ENCODE assay signal across 28 mouse cellular contexts in genomic region chr11:110061032-110061431, GRCm38 (mm10). TPM values are rescaled to one million over a fixed set of nuclear protein-coding genes. Genes with fewer than 3 reads are reported as not detected.
DNase-seq lines count a peak whose midpoint lies in the region; ATAC-seq lines count a peak whose summit lies in the region.
"Had no signal": no experiment of that assay in that cellular context is flagged by ENCODE, and none has a peak within 500 bp of the region (broad histone marks: within the 10 kb centered on the region; RNA-seq: fewer than 3 reads in every experiment).

No protein-coding gene starts in this region.

- H3K36me3 ChIP-seq in embryonic facial prominence, embryonic 14.5 days (ENCODE audit: control insufficient read depth, insufficient read depth, low read length): no peaks in the 10 kb centered on the region
- no peaks in the 10 kb centered on the region for H3K36me3 ChIP-seq in embryonic facial prominence, embryonic 10.5 days (replicated peaks)
- H3K36me3 ChIP-seq in heart, embryonic 10.5 days: no peaks in the 10 kb centered on the region
- H3K36me3 ChIP-seq: G1E; limb, embryonic 13.5 days had no signal

- no peak overlapping the region for H3K4me3 ChIP-seq in embryonic facial prominence, embryonic 14.5 days (ENCODE audit: low read depth, low read length)
- H3K4me3 ChIP-seq in embryonic facial prominence, embryonic 10.5 days: no peak overlapping the region
- no peak overlapping the region for H3K4me3 ChIP-seq in heart, embryonic 10.5 days
- H3K4me3 ChIP-seq: erythroblast, embryonic 14.5 days; forebrain, embryonic 13.5 days; limb, embryonic 13.5 days; megakaryocyte, embryonic 14.5 days had no signal

- intact Hi-C loops in heart, postnatal 10 days (cut with DNase I): no loop called here
- intact Hi-C loops in heart, postnatal 14 days (cut with DNase I): no loop called here

- no peaks in the 10 kb centered on the region for H3K27me3 ChIP-seq in embryonic facial prominence, embryonic 14.5 days (replicated peaks; ENCODE audit: control insufficient read depth, insufficient read depth, low read length)
- no peaks in the 10 kb centered on the region for H3K27me3 ChIP-seq in embryonic facial prominence, embryonic 10.5 days (replicated peaks; ENCODE audit: low read depth, poor library complexity, severe bottlenecking)
- H3K27me3 ChIP-seq in heart, embryonic 10.5 days (ENCODE audit: insufficient read depth, poor library complexity, severe bottlenecking): no peaks in the 10 kb centered on the region
- H3K27me3 ChIP-seq: forebrain, embryonic 13.5 days; limb, embryonic 13.5 days; megakaryocyte, embryonic 14.5 days had no signal

- H3K27ac ChIP-seq in embryonic facial prominence, embryonic 14.5 days (replicated peaks; ENCODE audit: low read depth, low read length): no peak overlapping the region
- no peak overlapping the region for H3K27ac ChIP-seq in embryonic facial prominence, embryonic 10.5 days (replicated peaks)
- H3K27ac ChIP-seq in heart, embryonic 10.5 days: no peak overlapping the region
- H3K27ac ChIP-seq: forebrain, embryonic 13.5 days; limb, embryonic 13.5 days had no signal

- no peak overlapping the region for H3K9ac ChIP-seq in embryonic facial prominence, embryonic 14.5 days (ENCODE audit: low read depth, low read length)
- H3K9ac ChIP-seq: forebrain, embryonic 13.5 days; limb, embryonic 13.5 days had no signal

- peak; percentile 62 for DNase-seq in embryonic facial prominence, embryonic 14.5 days (ENCODE audit: low spot score)
- no peak for DNase-seq in embryonic facial prominence, embryonic 10.5 days (ENCODE audit: low spot score)
- peak; percentile 15 to 19 for DNase-seq in heart, postnatal 10 days
- no peak for DNase-seq in heart, embryonic 10.5 days (ENCODE audit: low spot score)
- peak; percentile 9 for DNase-seq in 3T3-L1 (ENCODE audit: low read depth, low spot score)
- peak; percentile 8 to 32 for DNase-seq in heart, postnatal 14 days
- DNase-seq in Muller cell, postnatal 12 days (ENCODE audit: inconsistent ontology term): no peak
- DNase-seq in spleen, adult 12 weeks (ENCODE audit: low spot score): no peak
- DNase-seq: adrenal gland, postnatal 36 days; cerebellum, adult 2 months; kidney, postnatal 4 days; lung, postnatal 14 days; right cerebral cortex, postnatal 4 days; thymus, postnatal 14 days had no signal

- no peak overlapping the region for H3K4me2 ChIP-seq in embryonic facial prominence, embryonic 14.5 days (ENCODE audit: low read depth, low read length)
- H3K4me2 ChIP-seq: forebrain, embryonic 13.5 days; limb, embryonic 13.5 days had no signal

- no peaks in the 10 kb centered on the region for H3K9me3 ChIP-seq in embryonic facial prominence, embryonic 14.5 days (ENCODE audit: control insufficient read depth, low read length)
- H3K9me3 ChIP-seq in embryonic facial prominence, embryonic 10.5 days: no peaks in the 10 kb centered on the region
- H3K9me3 ChIP-seq in heart, embryonic 10.5 days: no peaks in the 10 kb centered on the region
- H3K9me3 ChIP-seq: forebrain, embryonic 13.5 days; limb, embryonic 13.5 days; megakaryocyte, embryonic 14.5 days had no signal

- H3K4me1 ChIP-seq in embryonic facial prominence, embryonic 14.5 days (ENCODE audit: control insufficient read depth, insufficient read depth, low read length): no peaks in the 10 kb centered on the region
- H3K4me1 ChIP-seq in embryonic facial prominence, embryonic 10.5 days: 0 out of 2 replicates have a peak, but pooled peaks cover 6% of the 10 kb centered on the region
- no peaks in the 10 kb centered on the region for H3K4me1 ChIP-seq in heart, embryonic 10.5 days
- H3K4me1 ChIP-seq: forebrain, embryonic 13.5 days; limb, embryonic 13.5 days; megakaryocyte, embryonic 14.5 days had no signal

- 40% methylated on average over 4 of the region's 4 CpGs for WGBS in embryonic facial prominence, embryonic 14.5 days
- WGBS in embryonic facial prominence, embryonic 10.5 days: 65% methylated on average over 4 of the region's 4 CpGs
- WGBS in heart, embryonic 10.5 days: 60% methylated on average over 4 of the region's 4 CpGs

- no peak for ATAC-seq in embryonic facial prominence, embryonic 14.5 days (ENCODE audit: low read depth)
- ATAC-seq: forebrain, embryonic 13.5 days; hindbrain, embryonic 16.5 days; intestine, embryonic 16.5 days; midbrain, embryonic 16.5 days had no signal

RNA-seq across cellular contexts. Expression of gene Abca8a, which starts 34.7 kb away (rescaled TPM):
- polyA plus RNA-seq in embryonic facial prominence, embryonic 14.5 days (2014; fragmentation: Nextera tagmentation; extraction: Ambion mirVana): 13.1 and 17.9 TPM in 2 replicates
- polyA plus RNA-seq in embryonic facial prominence, embryonic 10.5 days (2016; fragmentation: Nextera tagmentation; extraction: Ambion mirVana): not detected in 2 replicates
- total RNA-seq in heart, postnatal 10 days (2021): 10 to 100 TPM; 47.2 to 48.5 TPM
- polyA plus RNA-seq in heart, embryonic 10.5 days (2016; fragmentation: Nextera tagmentation; extraction: Ambion mirVana): not detected in 2 replicates
- 10 to 100 TPM; 41.8 to 53.0 TPM for total RNA-seq in heart, postnatal 14 days (2021)
- total RNA-seq: common myeloid progenitor, adult 5-6 weeks; granulocyte monocyte progenitor cell, adult 5-6 weeks; hematopoietic stem cell, adult 5-6 weeks; neutrophil, adult 5-6 weeks had no signal
- polyA plus RNA-seq: embryonic facial prominence, embryonic 11.5 days; erythroblast, embryonic 14.5 days; G1E; kidney, embryonic 14.5 days had no signal

Comparison
In these comparisons a context has a peak if more than half of its experiments do, and no peak if none do; other contexts are left out.
1. DNase-seq: peak in embryonic facial prominence, embryonic 14.5 days (single experiment), heart, postnatal 10 days (2 of 2), 3T3-L1 (single experiment) and heart, postnatal 14 days (2 of 2); none in embryonic facial prominence, embryonic 10.5 days (single experiment), heart, embryonic 10.5 days (single experiment), Muller cell, postnatal 12 days (single experiment) and spleen, adult 12 weeks (single experiment).
2. RNA of gene Abca8a, which starts 34.7 kb away (polyA plus RNA-seq): 13.1 to 17.9 TPM in embryonic facial prominence, embryonic 14.5 days; not detected in embryonic facial prominence, embryonic 10.5 days and not detected in heart, embryonic 10.5 days; every median in the first group is over 10 times any median in the second.